Mouse (Mus musculus) urinary bladder, postnatal 14 days (tissue): ENCODE measurements around the gene Cct6b.
A peak's percentile ranks its signal among the peaks of the same experiment; 100 is the strongest.
"Not testable (repeated sequence)": the region's sequence is repeated elsewhere in the genome, so short reads cannot be mapped to it uniquely, and the experiment has no call there.

ENCODE experiments used
- DNase-seq: peaks from one replicate; pipeline ENCODE4 v3.0.0; 2021; ENCODE audit warnings: low spot score

Gene Cct6b

DNA sequence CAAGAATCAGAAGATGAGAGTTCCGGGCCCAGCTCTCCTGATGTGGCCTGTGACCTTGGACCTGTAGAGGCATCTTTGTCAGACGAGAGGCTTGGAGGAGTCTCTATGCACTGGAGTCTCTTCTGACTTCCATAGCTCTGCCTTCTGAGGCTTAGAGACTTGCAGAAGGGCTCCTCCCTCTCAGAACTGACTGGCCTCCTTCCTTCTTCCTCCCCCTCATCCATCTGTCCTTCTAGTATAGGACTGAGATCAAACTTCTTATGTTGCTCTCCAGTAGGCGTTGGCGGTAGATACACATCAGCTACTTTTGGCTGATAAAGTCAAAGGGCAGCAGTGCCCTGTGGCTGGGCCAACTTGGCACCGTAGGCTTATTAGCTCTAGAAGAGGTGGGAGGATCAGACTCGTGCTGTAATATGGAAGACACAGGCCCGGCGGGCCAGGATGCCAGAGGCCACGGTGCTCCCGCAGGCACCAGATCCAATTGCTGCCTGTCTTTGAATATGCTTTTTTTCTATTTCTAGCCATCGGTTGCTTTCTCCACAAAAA is 64.2 kb downstream of the Cct6b start:
- no peak for DNase-seq

DNA sequence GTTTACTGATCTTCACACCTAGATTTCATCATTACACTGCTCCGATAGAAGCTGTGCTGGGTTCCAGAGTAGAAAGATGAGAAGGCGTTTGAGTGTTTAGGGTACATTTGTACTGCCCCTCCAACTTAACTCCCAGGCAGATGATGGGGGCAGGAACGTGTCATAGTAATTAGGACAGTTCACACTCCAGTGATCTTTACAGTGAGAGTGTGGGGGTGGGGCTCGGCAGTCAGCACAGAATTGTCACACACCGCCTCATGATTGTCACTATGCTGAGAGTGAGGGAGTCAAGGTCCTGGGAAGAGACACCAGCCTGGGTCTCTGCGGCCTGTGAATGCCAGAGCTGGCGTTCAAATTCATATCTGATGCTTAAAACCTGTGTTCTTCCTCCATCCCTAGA is 68.2 kb downstream of the Cct6b start:
- DNase-seq, result no peak

DNA sequence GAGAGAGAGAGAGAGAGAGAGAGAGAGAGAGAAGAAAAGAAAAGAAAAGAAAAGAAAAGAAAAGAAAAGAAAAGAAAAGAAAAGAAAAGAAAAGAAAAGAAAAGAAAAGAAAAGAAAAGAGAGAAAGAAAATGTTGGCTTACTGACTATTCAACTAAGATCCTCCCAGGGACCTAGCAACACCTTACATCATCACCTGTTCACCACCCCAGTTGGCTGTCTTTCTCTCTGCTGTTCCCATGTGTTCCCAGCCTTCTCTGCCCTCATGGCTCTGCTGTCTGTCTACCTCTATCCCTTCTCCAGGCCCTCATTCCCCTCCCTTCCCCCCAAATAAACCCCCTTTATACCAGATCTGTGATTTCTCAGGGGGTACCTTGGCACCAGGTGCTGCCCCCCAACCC is 69.2 kb downstream of the Cct6b start:
- DNase-seq, result not testable (repeated sequence)

DNA sequence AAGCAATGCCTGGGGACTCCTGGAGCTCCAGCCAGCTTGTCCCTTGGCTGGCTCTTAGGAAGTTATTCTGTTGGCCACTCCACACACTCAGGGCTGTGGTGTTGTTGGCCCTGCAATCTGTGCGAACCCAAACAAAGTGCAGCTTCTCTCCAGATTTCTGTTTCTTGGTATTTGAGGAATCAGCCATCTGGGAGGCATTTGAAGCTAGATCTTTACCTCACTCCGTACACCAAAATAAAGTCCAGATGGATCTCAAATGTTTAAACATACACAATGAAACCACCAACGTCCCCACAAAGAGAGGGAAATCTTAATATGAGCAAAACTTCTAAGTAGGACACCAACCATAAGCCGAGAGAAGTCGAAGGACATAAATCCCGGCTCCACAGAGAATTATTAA is 71.5 kb downstream of the Cct6b start:
- DNase-seq, result no peak

DNA sequence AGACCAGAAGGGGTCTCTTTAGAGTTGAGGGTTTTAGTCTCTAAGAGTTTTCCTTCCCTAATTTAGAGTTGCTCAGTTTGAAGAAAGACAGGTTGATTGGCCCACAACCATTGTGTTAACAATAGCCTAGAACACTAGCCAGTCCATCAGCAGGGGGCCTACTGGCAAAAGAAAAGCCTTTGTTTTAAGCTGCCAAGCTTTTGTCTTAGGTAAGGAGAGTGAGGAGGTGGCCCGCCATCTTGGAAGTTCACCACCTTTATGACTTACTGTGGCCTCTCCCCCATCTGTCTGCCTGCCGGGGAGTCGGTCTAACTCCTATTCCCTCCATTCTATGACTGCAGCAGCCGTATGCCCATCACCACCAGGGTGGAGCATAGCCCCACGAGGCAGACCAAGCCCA is 73.6 kb downstream of the Cct6b start:
- DNase-seq, result no peak

DNA sequence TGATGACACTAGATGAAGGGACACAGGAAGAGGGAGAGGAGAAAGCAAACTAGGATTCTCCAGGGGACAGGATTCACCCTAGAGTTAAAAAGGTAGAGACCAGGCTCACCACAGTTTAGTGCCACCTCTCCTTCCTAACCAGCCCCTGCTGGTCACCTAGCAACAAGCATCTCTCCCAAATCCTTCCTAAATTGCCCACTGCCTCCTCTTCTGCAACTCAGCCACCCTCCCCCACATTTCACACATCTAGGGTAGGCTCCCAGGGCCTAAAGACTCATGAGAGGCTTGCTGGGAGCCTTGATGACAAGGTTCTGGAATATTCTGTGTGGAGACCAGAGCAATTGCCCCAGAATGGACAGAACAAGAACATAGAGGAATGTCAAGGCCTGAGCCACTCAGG is 76.5 kb downstream of the Cct6b start:
- DNase-seq, result no peak

DNA sequence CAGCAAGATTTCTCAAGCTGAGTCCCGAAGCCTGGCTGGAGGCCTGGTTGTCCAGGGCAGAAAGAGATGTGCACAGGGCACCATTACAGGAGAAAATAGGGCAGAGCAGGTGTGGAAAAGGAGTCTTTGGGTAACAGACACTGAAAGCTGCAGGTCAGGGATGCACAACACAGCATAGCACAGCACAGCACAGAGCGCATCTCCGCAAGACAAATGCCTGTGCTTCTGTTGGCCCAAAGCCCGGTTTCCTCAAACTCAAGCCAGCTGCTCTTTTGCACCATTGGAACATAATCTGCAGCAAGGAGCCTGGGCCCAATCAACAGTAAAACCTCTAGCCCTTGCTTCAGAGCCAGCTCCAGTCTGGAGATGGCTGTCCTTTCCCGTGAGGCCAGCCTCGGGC is 79.4 kb downstream of the Cct6b start:
- peak; percentile 51 for DNase-seq

DNA sequence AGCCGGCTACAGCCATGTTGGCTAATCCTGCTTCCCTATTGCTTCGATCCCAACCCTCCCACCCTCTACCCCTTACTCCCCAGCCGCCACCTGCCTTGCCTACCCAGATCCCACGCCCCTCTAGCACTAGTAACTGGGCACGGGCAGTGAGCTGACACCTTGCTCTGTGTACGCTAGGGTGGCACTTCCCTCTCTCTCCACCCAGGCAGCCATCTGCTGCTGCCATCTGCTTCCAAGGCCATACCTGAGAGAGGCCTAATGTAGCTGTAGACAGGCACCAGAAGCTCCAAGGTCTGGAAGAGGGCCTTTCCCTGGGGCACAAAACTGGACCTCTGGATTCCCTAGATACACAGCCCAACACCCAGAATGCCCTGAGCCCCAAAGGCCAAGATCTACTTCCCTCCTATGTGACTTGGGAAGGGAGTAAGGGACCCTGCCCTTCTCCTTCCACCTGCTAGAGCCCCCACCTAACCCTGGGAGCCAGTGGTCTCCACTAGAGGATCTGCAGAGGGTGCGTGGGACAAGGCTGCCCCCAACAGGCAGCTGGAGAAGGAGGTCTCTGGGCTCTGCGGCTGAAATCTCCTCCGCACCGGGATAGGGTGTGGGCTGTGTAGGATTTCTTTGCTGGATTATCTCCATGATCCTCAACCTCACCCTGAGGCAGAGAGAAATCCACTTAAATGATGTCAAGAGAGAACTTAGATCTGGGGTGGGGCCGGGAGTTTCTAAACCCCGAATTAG is 80.2 kb downstream of the Cct6b start:
- peak; percentile 8 for DNase-seq

DNA sequence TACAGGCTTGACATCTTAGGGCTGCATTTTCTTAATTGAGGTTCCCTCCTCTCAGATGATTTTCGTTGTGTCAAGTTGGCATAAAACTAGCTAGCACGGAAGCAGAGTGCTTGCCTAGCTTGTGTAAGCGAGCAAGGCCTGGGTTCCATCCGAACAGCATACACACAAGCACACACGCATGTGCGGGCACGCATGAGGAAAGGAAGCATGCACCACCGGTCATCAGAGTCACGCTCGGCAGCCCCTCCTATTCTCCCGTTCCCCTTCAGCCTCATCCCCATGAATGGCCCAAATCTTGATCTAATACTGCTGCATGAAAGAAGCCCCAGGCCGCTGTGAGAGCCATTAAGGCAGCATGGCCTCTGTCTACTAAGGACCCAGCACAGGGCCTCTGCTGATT is 85.6 kb downstream of the Cct6b start:
- DNase-seq, result no peak
